Mouse (Mus musculus) neural tube, embryonic 14.5 days (tissue): ENCODE measurements around the gene Gse1. TPM values are rescaled to one million over a fixed set of nuclear protein-coding genes. Genes with fewer than 3 reads are reported as not detected.

Experiments used
- ATAC-seq: fragments of 200-750 bp; cut with Nextera tagmentation; 2 replicates; pipeline ENCODE4 v1.8.0; 2017; ENCODE audit warnings: low read depth, mild to moderate bottlenecking, moderate TSS enrichment, moderate library complexity
- H3K27ac ChIP-seq: fragments of 300-500 bp; sonication (generic); 2 replicates; pipeline ENCODE4 v1.5.1; 2014; ENCODE audit warnings: low read depth, mild to moderate bottlenecking, control low read depth, low read length, moderate library complexity, mixed read lengths
- H3K27me3 ChIP-seq: fragments of 300-500 bp; sonication (generic); 2 replicates; pipeline ENCODE4 v1.6.1; 2014; ENCODE audit warnings: low read length; ENCODE audit not compliant: control insufficient read depth, insufficient read depth
- H3K36me3 ChIP-seq: fragments of 300-500 bp; sonication (generic); 2 replicates; pipeline ENCODE4 v1.6.1; 2014; ENCODE audit warnings: low read length, mixed read lengths; ENCODE audit not compliant: control insufficient read depth, insufficient read depth
- H3K4me1 ChIP-seq: fragments of 300-500 bp; sonication (generic); 2 replicates; pipeline ENCODE4 v1.6.1; 2014; ENCODE audit warnings: low read length; ENCODE audit not compliant: control insufficient read depth, insufficient read depth
- H3K4me2 ChIP-seq: fragments of 300-500 bp; sonication (generic); 2 replicates; pipeline ENCODE4 v1.6.1; 2014; ENCODE audit warnings: mild to moderate bottlenecking, low read depth, low read length, control low read depth
- H3K4me3 ChIP-seq: fragments of 300-500 bp; sonication (generic); 2 replicates; pipeline ENCODE4 v1.5.1; 2014; ENCODE audit warnings: low read depth, low read length, control low read depth, mixed read lengths
- H3K9ac ChIP-seq: fragments of 300-500 bp; sonication (generic); replicated peaks from 2 replicates; pipeline ENCODE4 v1.6.1; 2014; ENCODE audit warnings: low read depth, mild to moderate bottlenecking, control low read depth, low read length, mixed read lengths
- H3K9me3 ChIP-seq: fragments of 300-500 bp; sonication (generic); 2 replicates; pipeline ENCODE4 v1.6.1; 2016; ENCODE audit warnings: low read length; ENCODE audit not compliant: control insufficient read depth
- WGBS: fragments of 180-500 bp; shearing (Covaris S2); extraction: QIAGEN DNeasy Blood & Tissue Kit; methylation state at CpG from one replicate; pipeline ENCODE4 v1.1.7; 2014; 5-methylcytosine and 5-hydroxymethylcytosine counted together
- polyA plus RNA-seq: library from polyadenylated mRNA; unstranded; fragments of >200 nt; fragmentation: Nextera tagmentation; extraction: Ambion mirVana; gene quantifications from 2 replicates; pipeline ENCODE4 v1.2.1, GENCODE M21; 2014

The Gse1 gene
- polyA plus RNA-seq, 1 experiment from 2014 or later: 23.3 TPM

DNA sequence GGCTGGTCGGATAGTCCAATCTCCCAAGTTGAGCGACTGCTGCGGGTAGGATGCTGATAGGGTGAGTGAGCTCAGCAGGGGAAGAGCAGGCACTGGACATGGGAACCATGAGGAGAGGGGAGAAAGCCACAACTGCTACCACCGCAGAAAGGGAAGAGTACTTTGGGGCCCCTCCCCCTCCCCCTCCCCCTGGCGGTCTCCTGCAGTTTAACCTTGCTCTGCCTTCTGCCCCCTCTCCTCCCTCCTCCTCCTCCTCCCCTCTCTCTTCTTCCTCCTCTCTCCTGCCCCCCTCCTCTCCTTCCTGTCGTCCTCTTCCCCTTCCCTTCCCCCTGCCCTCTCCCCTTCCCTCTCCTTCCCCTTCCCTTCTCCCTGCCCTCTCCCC is 281.8 kb downstream of the Gse1 start:
- H3K36me3 ChIP-seq: no peaks in the 10 kb centered on the region
- WGBS: 4% methylated on average over 5 of the region's 6 CpGs
- H3K4me1 ChIP-seq: peaks cover 92% of the 10 kb centered on the region
- H3K27ac ChIP-seq: 0 out of 2 replicates have a peak overlapping the region, but pooled peaks have one; percentile 57
- peak overlapping the region; percentile 33; the same call in 1 of the 2 replicates for H3K4me2 ChIP-seq
- no peaks in the 10 kb centered on the region for H3K27me3 ChIP-seq
- H3K9ac ChIP-seq: no peak overlapping the region
- no peak overlapping the region for H3K4me3 ChIP-seq
- no peaks in the 10 kb centered on the region for H3K9me3 ChIP-seq
- no peak for ATAC-seq

DNA sequence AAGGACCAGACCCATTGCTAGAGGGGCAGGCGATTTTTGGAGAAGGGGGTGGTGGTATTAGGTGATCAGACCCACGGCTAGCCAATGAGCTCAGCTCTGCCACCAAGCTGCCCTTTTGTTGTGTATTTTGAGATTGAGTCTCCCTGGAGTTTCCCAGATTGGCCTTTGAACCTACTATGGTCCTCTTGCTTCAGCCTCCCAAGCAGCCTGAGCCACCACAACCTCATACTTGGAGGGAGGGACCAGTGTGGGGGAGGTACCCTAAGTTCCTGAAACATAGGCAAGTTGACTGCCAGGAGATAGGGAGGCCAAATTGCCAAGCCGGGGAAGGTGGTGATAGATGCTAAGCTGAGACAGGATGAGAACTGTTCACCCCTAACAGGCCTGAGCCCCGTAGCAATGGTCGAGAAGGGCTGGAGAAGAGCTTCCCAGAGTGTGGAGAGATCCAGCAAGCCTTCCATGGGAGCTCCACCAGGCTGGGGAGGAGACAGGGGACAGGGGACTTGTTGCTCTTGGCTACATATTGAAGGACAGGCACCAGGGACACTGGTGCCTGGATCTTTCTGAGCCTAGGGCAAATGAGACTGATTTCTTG is 282.7 kb downstream of the Gse1 start:
- no peak overlapping the region for H3K4me3 ChIP-seq
- no peaks in the 10 kb centered on the region for H3K9me3 ChIP-seq
- H3K4me1 ChIP-seq: peaks cover 87% of the 10 kb centered on the region
- no peak for ATAC-seq
- no peaks in the 10 kb centered on the region for H3K36me3 ChIP-seq
- no peak overlapping the region for H3K9ac ChIP-seq
- H3K27ac ChIP-seq: peak overlapping the region; percentile 39; the same call in 1 of the 2 replicates
- H3K27me3 ChIP-seq: no peaks in the 10 kb centered on the region
- WGBS: 30% methylated on average over 5 of the region's 5 CpGs
- no peak overlapping the region for H3K4me2 ChIP-seq

DNA sequence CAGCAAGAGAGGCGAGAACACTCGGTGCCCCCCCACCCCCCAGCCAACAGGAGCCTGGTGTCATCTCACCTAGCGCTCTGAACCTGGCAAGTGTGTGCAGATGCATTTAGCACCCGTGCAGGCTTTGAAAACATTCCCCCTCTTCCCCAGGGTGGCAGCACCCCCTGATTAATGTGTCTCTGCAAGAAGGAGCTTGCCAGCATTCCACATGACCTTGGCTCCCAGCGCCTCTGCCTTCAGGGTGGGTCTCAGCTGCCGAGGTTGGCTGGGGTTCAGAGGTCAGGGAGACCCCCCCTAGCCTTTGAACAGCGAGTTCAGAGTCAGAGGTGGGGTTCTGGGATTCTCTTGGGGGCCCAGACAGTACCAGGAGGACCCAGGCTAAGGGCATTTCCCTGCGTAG is 283.5 kb downstream of the Gse1 start:
- Histone ChIP-seq H3K36me3 (no peaks in the 10 kb centered on the region), H3K27me3 (no peaks in the 10 kb centered on the region), H3K4me2 (no peak overlapping the region), H3K9ac (0 out of 2 replicates have a peak overlapping the region, but pooled peaks have one; percentile 7), H3K4me1 (peaks cover 87% of the 10 kb centered on the region), H3K9me3 (no peaks in the 10 kb centered on the region), H3K4me3 (no peak overlapping the region), H3K27ac (0 out of 2 replicates have a peak overlapping the region, but pooled peaks have one; percentile 39)
- no peak for ATAC-seq
- 18% methylated on average over 8 of the region's 8 CpGs for WGBS

DNA sequence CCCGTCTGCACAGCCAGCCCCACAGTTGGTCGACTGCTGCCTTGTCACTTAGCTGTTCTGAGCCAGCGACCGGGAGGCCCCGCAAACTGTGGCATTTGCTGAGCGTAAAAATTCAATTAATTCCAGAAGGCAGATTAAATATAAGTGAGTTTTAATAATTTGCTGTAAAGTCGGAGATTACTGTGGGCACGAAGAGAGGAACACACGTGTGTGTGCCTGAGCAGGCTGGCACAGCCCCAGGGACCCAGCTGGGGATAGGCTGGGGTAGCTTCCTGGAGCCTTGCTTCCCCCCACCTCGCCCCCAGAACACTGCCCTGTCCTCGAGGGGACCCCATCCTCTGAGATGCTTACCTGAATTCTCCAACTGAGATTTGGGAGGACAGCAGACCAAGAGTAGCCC is 284.1 kb downstream of the Gse1 start:
- H3K4me1 ChIP-seq: peaks cover 90% of the 10 kb centered on the region
- H3K27ac ChIP-seq: 0 out of 2 replicates have a peak overlapping the region, but pooled peaks have one; percentile 39
- no peak overlapping the region for H3K4me2 ChIP-seq
- H3K36me3 ChIP-seq: no peaks in the 10 kb centered on the region
- no peak overlapping the region for H3K9ac ChIP-seq
- WGBS: 15% methylated on average over 11 of the region's 11 CpGs
- no peaks in the 10 kb centered on the region for H3K9me3 ChIP-seq
- no peak for ATAC-seq
- no peak overlapping the region for H3K4me3 ChIP-seq
- H3K27me3 ChIP-seq: no peaks in the 10 kb centered on the region

DNA sequence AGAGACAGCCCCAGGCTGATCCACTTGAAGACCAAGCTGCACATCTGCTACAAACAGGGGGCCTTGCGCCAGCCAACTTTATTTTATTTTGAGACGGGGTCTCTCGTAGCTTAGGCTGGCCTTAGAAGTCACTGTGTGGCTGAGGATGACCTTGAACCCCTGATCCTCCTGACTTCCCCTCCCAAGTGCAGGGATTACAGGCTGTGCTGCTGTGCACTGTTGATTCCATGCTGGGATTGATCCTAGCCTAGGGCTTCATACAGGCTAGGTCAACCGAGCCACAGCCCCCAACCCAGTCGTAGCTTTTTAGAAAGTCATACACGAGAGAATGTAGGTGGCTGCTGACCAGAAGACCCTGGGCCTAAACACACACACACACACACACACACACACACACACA is 284.9 kb downstream of the Gse1 start:
- no peaks in the 10 kb centered on the region for H3K36me3 ChIP-seq
- H3K4me1 ChIP-seq: peaks cover 91% of the 10 kb centered on the region
- peak overlapping the region; percentile 63; the same call in 1 of the 2 replicates for H3K27ac ChIP-seq
- no peak for ATAC-seq
- H3K4me2 ChIP-seq: peak overlapping the region; percentile 4; the same call in 1 of the 2 replicates
- H3K4me3 ChIP-seq: no peak overlapping the region
- no peak overlapping the region; the same call in 1 of the 2 replicates for H3K9ac ChIP-seq
- no peaks in the 10 kb centered on the region for H3K9me3 ChIP-seq
- WGBS: 37% methylated on average over 6 of the region's 6 CpGs
- no peaks in the 10 kb centered on the region for H3K27me3 ChIP-seq

DNA sequence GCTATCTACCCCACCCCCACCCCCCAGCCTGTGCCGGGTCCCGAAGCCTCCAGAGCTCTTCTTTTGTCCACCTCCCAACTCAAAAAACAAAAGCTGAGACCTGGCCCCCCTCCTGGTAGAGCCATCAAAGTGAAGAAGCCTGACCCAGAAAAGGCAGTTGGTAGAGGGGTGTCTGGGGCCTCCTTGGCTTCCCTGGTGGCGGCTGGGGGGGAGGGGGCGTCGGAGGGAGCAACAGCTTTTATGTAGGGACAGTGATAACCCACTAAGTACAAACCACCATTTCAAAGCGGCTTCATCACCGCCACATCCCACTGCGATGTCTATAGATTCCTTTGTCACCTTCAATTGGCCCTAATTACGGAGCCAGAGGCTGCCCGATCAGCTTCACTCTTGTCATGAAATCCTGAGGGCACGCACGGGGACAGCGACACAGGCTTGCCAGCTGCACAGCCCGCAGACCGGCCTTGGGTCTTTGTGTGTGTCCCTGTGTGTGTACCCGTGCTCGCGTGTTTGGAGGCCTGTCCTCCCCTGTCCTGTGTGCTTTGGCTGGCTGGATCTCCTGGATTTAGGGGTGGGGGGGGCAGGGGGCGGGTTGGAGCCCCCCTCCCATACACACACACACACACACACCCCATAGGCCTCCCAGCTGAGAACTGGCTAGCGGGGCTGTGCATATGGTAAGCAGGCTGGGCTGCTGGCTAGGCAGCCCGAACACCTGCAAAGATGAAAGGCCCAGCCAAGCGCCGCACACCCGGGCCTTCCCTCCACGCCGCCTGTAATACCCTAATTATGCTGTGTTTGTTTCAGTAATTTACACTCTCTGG is 285.6 kb downstream of the Gse1 start:
- no peak overlapping the region for H3K4me3 ChIP-seq
- H3K4me2 ChIP-seq: no peak overlapping the region; the same call in 1 of the 2 replicates
- peak overlapping the region; percentile 63 for H3K27ac ChIP-seq
- no peaks in the 10 kb centered on the region for H3K36me3 ChIP-seq
- H3K9ac ChIP-seq: peak overlapping the region; percentile 5; the same call in 1 of the 2 replicates
- no peaks in the 10 kb centered on the region for H3K9me3 ChIP-seq
- peak; percentile 54; the same call in 1 of the 2 replicates for ATAC-seq
- 7% methylated on average over 26 of the region's 26 CpGs for WGBS
- peaks cover 91% of the 10 kb centered on the region for H3K4me1 ChIP-seq
- no peaks in the 10 kb centered on the region for H3K27me3 ChIP-seq

DNA sequence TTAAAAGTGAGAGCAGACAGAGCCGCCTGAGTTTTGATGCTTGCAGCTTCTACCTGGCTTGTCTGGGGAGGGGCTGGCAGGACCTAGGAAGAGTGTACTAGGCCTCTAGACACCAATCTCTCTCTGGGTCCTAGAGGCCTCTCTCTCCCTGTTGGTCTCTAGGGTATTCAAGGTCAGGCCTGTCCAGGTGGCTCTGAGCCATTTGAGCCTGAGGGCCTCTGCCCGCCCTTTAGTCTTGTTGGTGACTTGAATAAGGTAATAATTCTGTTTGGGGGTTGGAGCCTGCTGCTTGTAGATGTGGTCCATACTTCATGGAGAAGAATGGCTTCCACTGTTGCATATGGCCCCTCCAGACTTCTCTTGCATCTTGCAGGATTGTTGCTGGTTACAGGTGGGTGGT is 287.0 kb downstream of the Gse1 start:
- no peak overlapping the region for H3K9ac ChIP-seq

DNA sequence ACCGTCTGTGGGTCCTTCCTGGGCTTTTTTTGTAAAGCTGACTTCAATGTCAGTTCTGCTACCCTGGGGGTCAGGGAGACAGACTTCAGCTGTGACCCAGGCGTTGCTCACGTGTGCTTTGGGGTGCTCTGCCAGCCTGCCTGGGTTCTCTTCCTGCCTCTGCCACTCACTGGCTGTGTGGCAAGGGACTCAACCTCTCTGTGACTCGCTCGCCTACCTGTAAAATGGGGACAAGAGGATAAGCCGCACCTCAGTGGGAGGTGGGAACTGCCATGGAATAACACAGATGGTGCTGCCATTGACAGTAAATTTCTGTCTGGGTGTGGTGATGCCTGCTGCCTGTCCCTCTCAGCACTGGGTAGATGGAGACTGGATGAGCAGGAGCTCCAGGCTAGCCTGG is 287.4 kb downstream of the Gse1 start:
- ATAC-seq: no peak
- Histone ChIP-seq H3K4me2 (no peak overlapping the region), H3K27me3 (no peaks in the 10 kb centered on the region), H3K4me3 (no peak overlapping the region), H3K9me3 (no peaks in the 10 kb centered on the region), H3K27ac (no peak overlapping the region), H3K9ac (no peak overlapping the region), H3K36me3 (no peaks in the 10 kb centered on the region), H3K4me1 (peaks cover 84% of the 10 kb centered on the region)
- WGBS: 84% methylated on average over 6 of the region's 6 CpGs

More for the DNA sequence above, 287.0 kb downstream of the Gse1 start:
- Histone ChIP-seq H3K9me3 (no peaks in the 10 kb centered on the region), H3K4me3 (no peak overlapping the region), H3K4me1 (peaks cover 84% of the 10 kb centered on the region), H3K27ac (no peak overlapping the region), H3K4me2 (no peak overlapping the region), H3K36me3 (no peaks in the 10 kb centered on the region), H3K27me3 (no peaks in the 10 kb centered on the region)
- 82% methylated on average over 2 of the region's 2 CpGs for WGBS
- no peak for ATAC-seq
